Mouse (Mus musculus): ENCODE data around the gene Itk.
A peak's percentile ranks its signal among the peaks of the same experiment; 100 is the strongest.

Itk gene

GRCm38 (mm10) chr11:46276778-46277177 lies 112.5 kb downstream of the Itk start:
- ATAC-seq (ENCODE audit: low TSS enrichment) = 0 out of 2 replicates have a peak, but pooled peaks have one; percentile 21

DNA sequence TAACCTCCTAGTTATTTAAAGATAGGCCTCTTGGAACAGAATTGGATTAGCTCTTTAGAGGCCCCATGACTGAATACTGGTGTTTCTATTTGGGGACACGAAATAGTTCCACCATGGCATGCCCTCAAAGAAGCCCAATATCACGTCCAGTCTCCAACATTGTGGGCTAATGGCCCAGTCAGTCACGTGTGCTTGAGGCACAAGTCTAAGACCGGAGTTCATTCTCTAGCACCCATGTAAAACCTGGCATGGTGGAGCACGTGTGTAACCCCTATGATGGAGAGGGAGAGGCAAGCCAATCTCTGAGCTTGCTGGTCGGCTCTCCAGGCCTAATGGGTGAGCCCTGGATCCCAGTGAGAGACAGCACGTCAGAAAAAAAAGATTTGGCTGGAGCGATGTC lies 113.1 kb downstream of the Itk start:
- ATAC-seq (ENCODE audit: low TSS enrichment) = no peak

DNA sequence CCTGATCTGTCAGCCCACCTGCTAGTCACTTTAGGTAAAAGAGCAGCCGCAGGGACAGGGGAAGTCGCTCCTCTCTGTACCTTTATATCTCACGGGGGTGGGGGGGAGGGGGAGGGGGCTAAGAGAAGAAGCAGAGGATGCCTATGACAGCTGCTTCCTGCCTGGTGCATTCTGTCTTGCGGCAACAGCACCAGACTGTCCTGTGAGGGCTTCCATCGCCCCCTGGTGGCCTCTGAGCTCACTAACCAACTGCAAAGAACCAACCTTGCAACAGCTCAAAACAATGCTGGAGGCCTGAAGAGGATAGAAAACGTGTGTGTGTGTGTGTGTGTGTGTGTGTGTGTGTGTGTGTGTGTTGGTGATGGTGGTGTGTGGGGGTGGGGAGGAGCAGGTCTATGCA lies 114.0 kb downstream of the Itk start:
- ATAC-seq (ENCODE audit: low TSS enrichment) = peak; percentile 74

All from frontal cortex, adult (tissue).